In genomic region chr4:102886459-102886858, GRCm38 (mm10) we compare ENCODE assay signal across 20 mouse cellular contexts.
DNase-seq lines count a peak whose midpoint lies in the region; TF ChIP-seq lines count a peak whose summit lies in the region.
"Had no signal": no experiment of that assay in that cellular context is flagged by ENCODE, and none has a peak within 500 bp of the region (broad histone marks: within the 10 kb centered on the region; RNA-seq: fewer than 3 reads in every experiment).

No protein-coding gene starts in this region.

- no peak overlapping the region for H3ac ChIP-seq in myocyte (ENCODE audit: control insufficient read depth, insufficient read length)

- H3K27ac ChIP-seq in layer of hippocampus, adult 2 months: peak overlapping the region; percentile 84; the same call in 1 of the 2 replicates
- H3K27ac ChIP-seq: forebrain, embryonic 10.5 days; forebrain, embryonic 13.5 days; hindbrain, embryonic 10.5 days; hindbrain, embryonic 13.5 days; intestine, embryonic 15.5 days had no signal

- 62% methylated on average over 2 of the region's 2 CpGs for WGBS in lung, adult 2 months

- DNase-seq in adrenal gland, adult 2 months: peak; percentile 34
- DNase-seq in adrenal gland, postnatal 25 days: no peak
- no peak for DNase-seq in layer of hippocampus, adult 2 months (ENCODE audit: low spot score in 2 of 2)
- DNase-seq in layer of hippocampus, adult 11-12 months (ENCODE audit: low spot score): no peak
- no peak for DNase-seq in lung, adult 2 months
- DNase-seq in heart, postnatal 4 days: no peak
- DNase-seq: B cell, adult 2 months; cerebellum, adult 18-20 months; cerebellum, adult 9-10 months; cerebellum, postnatal 14 days; gastrocnemius, postnatal 10 days; gastrocnemius, postnatal 36 days; heart, adult 11 months had no signal

- H3K36me3 ChIP-seq in myocyte (ENCODE audit: control insufficient read depth, insufficient read depth): no peaks in the 10 kb centered on the region
- H3K36me3 ChIP-seq: hindbrain, embryonic 10.5 days; intestine, embryonic 15.5 days had no signal

- no peaks in the 10 kb centered on the region for H3K27me3 ChIP-seq in myocyte (ENCODE audit: control insufficient read depth, insufficient read depth, insufficient read length)
- H3K27me3 ChIP-seq: forebrain, embryonic 13.5 days; hindbrain, embryonic 13.5 days; intestine, embryonic 15.5 days had no signal

- no peak overlapping the region for H3K4me2 ChIP-seq in myocyte (ENCODE audit: low read depth)
- H3K4me2 ChIP-seq: forebrain, embryonic 13.5 days; heart, embryonic 11.5 days; hindbrain, embryonic 13.5 days; intestine, embryonic 15.5 days had no signal

- H3K4me3 ChIP-seq in layer of hippocampus, adult 2 months: no peak overlapping the region
- H3K4me3 ChIP-seq in myocyte: no peak overlapping the region
- no peak overlapping the region for H3K4me3 ChIP-seq in lung, adult 2 months (replicated peaks; ENCODE audit: extremely low read depth, low read depth, low read length)
- H3K4me3 ChIP-seq: forebrain, embryonic 10.5 days; forebrain, embryonic 13.5 days; hindbrain, embryonic 10.5 days; hindbrain, embryonic 13.5 days; intestine, embryonic 15.5 days had no signal

- TF ChIP-seq POLR2A in myocyte (IDR thresholded peaks at IDR 0.05; ENCODE audit: insufficient read length, low read depth): no peak
- TF ChIP-seq POLR2A in lung, adult 2 months (IDR thresholded peaks at IDR 0.05; ENCODE audit: borderline replicate concordance, extremely low read depth, low read depth, low read length): no peak

- TF ChIP-seq CTCF in layer of hippocampus, adult 2 months (conservative IDR thresholded peaks at IDR 0.05): no peak
- no peak for TF ChIP-seq CTCF in lung, adult 2 months (IDR thresholded peaks at IDR 0.05; ENCODE audit: insufficient read depth, low read length)

- no peaks in the 10 kb centered on the region; the same call in 1 of the 2 replicates for H3K4me1 ChIP-seq in lung, adult 2 months (ENCODE audit: control insufficient read depth, insufficient read depth, low read length)
- H3K4me1 ChIP-seq: forebrain, embryonic 10.5 days; forebrain, embryonic 13.5 days; hindbrain, embryonic 10.5 days; hindbrain, embryonic 13.5 days; intestine, embryonic 15.5 days had no signal

- H3K79me2 ChIP-seq in myocyte (ENCODE audit: control insufficient read depth, insufficient read depth): no peaks in the 10 kb centered on the region

TF ChIP-seq in myocyte, 11 proteins besides CTCF, POLR2A, EP300 and RAD21:
- peak; percentile 63 for TF ChIP-seq USF1 (IDR thresholded peaks at IDR 0.05; ENCODE audit: low read depth)
- TF ChIP-seq REST (IDR thresholded peaks at IDR 0.05; ENCODE audit: insufficient read depth, insufficient read length): no peak
